Mouse (Mus musculus) mouse embryonic stem cell (cell line): ENCODE measurements around the gene Pitpnb.

ENCODE experiments used
- in situ Hi-C, 2 experiments: fragments of 300-500 bp; cut with MboI; formaldehyde crosslinking; loops; 1 replicate in 1 of 2; 3 replicates in 1 of 2; pipeline ENCODE4 v1.14.3; 2019 to 2020; ENCODE audit warnings: low sequenced_read_pairs in 2 of 2, low pct_unique_long_range_greater_than_20kb in 1 of 2, mixed read lengths in 1 of 2; ENCODE audit not compliant: unreplicated experiment in 1 of 2

Gene Pitpnb

GRCm38 (mm10) chr5:111391485-111391884, 60.9 kb downstream of the Pitpnb start:
- in situ Hi-C loops, result no loop called here

- in situ Hi-C loops, result no loop called here
Measured at GRCm38 (mm10) chr5:111393346-111394197, 63.0 kb downstream of the Pitpnb start.

- in situ Hi-C loops, result no loop called here
Measured at GRCm38 (mm10) chr5:111394198-111395053, 63.9 kb downstream of the Pitpnb start.

- in situ Hi-C loops, result no loop called here
Measured at GRCm38 (mm10) chr5:111395771-111396170, 65.2 kb downstream of the Pitpnb start.

- in situ Hi-C loops, result no loop called here
Measured at GRCm38 (mm10) chr5:111396199-111396598, 65.6 kb downstream of the Pitpnb start.

- in situ Hi-C loops, result no loop called here
Measured at GRCm38 (mm10) chr5:111398471-111398870, 67.9 kb downstream of the Pitpnb start.

- in situ Hi-C loops, result no loop called here
Measured at GRCm38 (mm10) chr5:111399271-111399670, 68.7 kb downstream of the Pitpnb start.

- in situ Hi-C loops, result no loop called here
Measured at GRCm38 (mm10) chr5:111401879-111402650, 71.5 kb downstream of the Pitpnb start.

- in situ Hi-C loops, result no loop called here
Measured at GRCm38 (mm10) chr5:111402651-111402996, 72.1 kb downstream of the Pitpnb start.

- in situ Hi-C loops, result no loop called here
Measured at GRCm38 (mm10) chr5:111404721-111405120, 74.2 kb downstream of the Pitpnb start.

GRCm38 (mm10) chr5:111408470-111409105, 78.0 kb downstream of the Pitpnb start:
- in situ Hi-C loops, result no loop called here

- in situ Hi-C loops, result no loop called here
Measured at GRCm38 (mm10) chr5:111409412-111410044, 79.0 kb downstream of the Pitpnb start.

GRCm38 (mm10) chr5:111410665-111411064, 80.1 kb downstream of the Pitpnb start:
- in situ Hi-C loops, result no loop called here

GRCm38 (mm10) chr5:111414192-111414591, 83.6 kb downstream of the Pitpnb start:
- in situ Hi-C loops, result no loop called here

GRCm38 (mm10) chr5:111414770-111415249, 84.2 kb downstream of the Pitpnb start:
- in situ Hi-C loops, result no loop called here

- in situ Hi-C loops, result no loop called here
Measured at GRCm38 (mm10) chr5:111415575-111415974, 85.0 kb downstream of the Pitpnb start.

GRCm38 (mm10) chr5:111416048-111416447, 85.5 kb downstream of the Pitpnb start:
- in situ Hi-C loops, result no loop called here
